Mouse (Mus musculus): Measurements from ENCODE around the gene Olfr282. TPM values are rescaled to one million over a fixed set of nuclear protein-coding genes. Genes with fewer than 3 reads are reported as not detected.
A peak's percentile ranks its signal among the peaks of the same experiment; 100 is the strongest.

Gene Olfr282
- polyA plus RNA-seq, 1 experiment: not detected

DNA sequence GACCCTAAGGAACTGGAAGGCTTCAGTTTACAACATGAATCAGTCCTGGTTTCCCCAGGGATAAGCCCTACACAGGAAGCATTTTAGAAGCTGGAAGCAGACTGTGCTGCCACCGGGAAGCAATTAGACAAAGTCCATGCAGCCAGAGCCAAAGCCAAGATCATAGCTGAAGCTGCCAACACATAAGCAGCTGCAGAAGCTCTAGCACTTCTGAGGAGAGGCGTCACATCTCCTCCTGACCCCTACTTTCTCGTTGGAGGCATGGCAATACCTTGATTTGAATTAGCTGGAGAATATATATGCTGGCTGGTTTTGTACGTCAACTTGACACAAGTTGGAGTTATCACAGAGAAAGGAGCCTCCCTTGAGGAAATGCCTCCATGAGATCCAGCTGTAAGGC is 10.1 kb upstream of the Olfr282 start:
- Histone ChIP-seq H3K27me3 (replicated peaks; ENCODE audit: control insufficient read depth, insufficient read depth, low read length) (no peaks in the 10 kb centered on the region), H3K27ac (ENCODE audit: insufficient read depth, low read depth, low read length) (no peak overlapping the region), H3K36me3 (ENCODE audit: control insufficient read depth, insufficient read depth, low read length) (no peaks in the 10 kb centered on the region), H3K4me1 (ENCODE audit: control insufficient read depth, insufficient read depth, low read length) (no peaks in the 10 kb centered on the region), H3K4me3 (ENCODE audit: insufficient read depth, low read depth, low read length) (no peak overlapping the region)
- TF ChIP-seq POLR2A (IDR thresholded peaks at IDR 0.05; ENCODE audit: low read depth, low read length) (no peak), CTCF (conservative IDR thresholded peaks at IDR 0.05; ENCODE audit: insufficient read depth, insufficient read length, low read depth, low read length) (no peak)
- 65% methylated on average over 4 of the region's 4 CpGs for WGBS
- DNase-seq: no peak

DNA sequence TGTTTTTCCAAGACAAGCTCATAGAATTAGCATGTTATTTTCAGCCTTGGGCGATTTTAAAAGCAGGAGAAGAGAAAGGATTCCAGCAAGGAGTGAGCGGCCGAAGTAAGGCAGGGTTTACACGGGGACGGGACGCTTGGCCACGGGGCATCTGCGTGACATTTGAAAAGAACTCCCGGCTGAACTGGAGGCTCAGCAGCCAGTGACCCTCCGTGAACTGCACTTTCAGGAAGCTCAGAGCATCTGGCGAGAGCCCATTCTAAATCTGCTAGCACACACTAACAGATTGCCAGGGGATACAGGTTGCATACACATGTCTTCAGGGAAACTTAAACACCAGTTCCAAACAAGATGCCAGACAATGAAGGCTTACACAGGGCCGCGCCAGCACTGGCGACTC is 6.7 kb upstream of the Olfr282 start:
- H3K4me1 ChIP-seq (ENCODE audit: control insufficient read depth, insufficient read depth, low read length): no peaks in the 10 kb centered on the region
- H3K27me3 ChIP-seq (replicated peaks; ENCODE audit: control insufficient read depth, insufficient read depth, low read length): no peaks in the 10 kb centered on the region
- H3K36me3 ChIP-seq (ENCODE audit: control insufficient read depth, insufficient read depth, low read length): no peaks in the 10 kb centered on the region
- WGBS: 66% methylated on average over 14 of the region's 14 CpGs
- no peak for DNase-seq
- TF ChIP-seq POLR2A (IDR thresholded peaks at IDR 0.05; ENCODE audit: low read depth, low read length): no peak
- TF ChIP-seq CTCF (conservative IDR thresholded peaks at IDR 0.05; ENCODE audit: insufficient read depth, insufficient read length, low read depth, low read length): no peak
- no peak overlapping the region for H3K4me3 ChIP-seq (ENCODE audit: insufficient read depth, low read depth, low read length)
- H3K27ac ChIP-seq (ENCODE audit: insufficient read depth, low read depth, low read length): no peak overlapping the region

DNA sequence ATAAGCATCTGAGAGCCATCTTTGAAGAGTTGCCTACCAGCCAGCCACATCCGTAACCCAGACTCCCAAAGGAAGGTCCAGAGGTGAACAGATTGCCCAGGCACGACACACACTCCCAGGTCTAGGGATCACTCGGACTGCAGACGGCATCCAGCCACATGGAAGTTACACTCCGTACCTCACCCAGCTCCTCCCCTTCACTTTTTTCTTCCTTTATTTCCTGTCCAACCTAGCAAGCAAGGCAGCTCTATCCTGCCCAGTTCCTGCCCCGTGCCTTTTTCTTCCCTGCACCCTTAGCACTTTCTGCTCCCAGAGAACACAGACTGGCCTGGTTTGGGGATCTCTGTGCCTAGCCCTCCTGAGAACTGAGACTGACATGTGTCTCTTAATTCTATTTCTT is 6.3 kb upstream of the Olfr282 start:
- Histone ChIP-seq H3K36me3 (ENCODE audit: control insufficient read depth, insufficient read depth, low read length) (no peaks in the 10 kb centered on the region), H3K27me3 (replicated peaks; ENCODE audit: control insufficient read depth, insufficient read depth, low read length) (no peaks in the 10 kb centered on the region), H3K27ac (ENCODE audit: insufficient read depth, low read depth, low read length) (no peak overlapping the region), H3K4me1 (ENCODE audit: control insufficient read depth, insufficient read depth, low read length) (no peaks in the 10 kb centered on the region), H3K4me3 (ENCODE audit: insufficient read depth, low read depth, low read length) (no peak overlapping the region)
- WGBS: 23% methylated on average over 6 of the region's 6 CpGs
- TF ChIP-seq POLR2A (IDR thresholded peaks at IDR 0.05; ENCODE audit: low read depth, low read length) (no peak), CTCF (conservative IDR thresholded peaks at IDR 0.05; ENCODE audit: insufficient read depth, insufficient read length, low read depth, low read length) (no peak)
- DNase-seq: no peak

DNA sequence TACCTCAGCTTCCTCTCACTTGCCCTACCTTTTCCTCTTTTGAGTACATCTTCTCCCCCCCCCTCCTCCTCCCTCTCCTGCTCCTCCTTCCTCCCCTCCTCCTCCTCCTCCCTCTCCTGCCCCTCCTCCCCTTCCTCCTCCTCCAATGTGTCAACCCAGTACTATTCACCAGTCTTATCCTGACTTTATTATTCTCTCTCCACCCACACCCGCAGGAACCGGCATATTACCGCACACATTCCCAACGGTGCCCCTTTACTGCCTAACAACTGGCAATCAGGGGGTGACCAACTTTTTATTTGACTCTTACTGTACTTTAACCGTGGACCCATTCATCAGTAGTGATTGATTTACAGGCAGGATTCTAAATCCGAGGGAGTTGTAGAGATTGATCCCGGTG is 5.8 kb upstream of the Olfr282 start:
- DNase-seq: no peak
- Histone ChIP-seq H3K4me3 (ENCODE audit: insufficient read depth, low read depth, low read length) (no peak overlapping the region), H3K27me3 (replicated peaks; ENCODE audit: control insufficient read depth, insufficient read depth, low read length) (no peaks in the 10 kb centered on the region), H3K36me3 (ENCODE audit: control insufficient read depth, insufficient read depth, low read length) (no peaks in the 10 kb centered on the region), H3K27ac (ENCODE audit: insufficient read depth, low read depth, low read length) (no peak overlapping the region), H3K4me1 (ENCODE audit: control insufficient read depth, insufficient read depth, low read length) (no peaks in the 10 kb centered on the region)
- WGBS: 33% methylated on average over 7 of the region's 7 CpGs
- TF ChIP-seq CTCF (conservative IDR thresholded peaks at IDR 0.05; ENCODE audit: insufficient read depth, insufficient read length, low read depth, low read length): no peak
- TF ChIP-seq POLR2A (IDR thresholded peaks at IDR 0.05; ENCODE audit: low read depth, low read length): no peak

DNA sequence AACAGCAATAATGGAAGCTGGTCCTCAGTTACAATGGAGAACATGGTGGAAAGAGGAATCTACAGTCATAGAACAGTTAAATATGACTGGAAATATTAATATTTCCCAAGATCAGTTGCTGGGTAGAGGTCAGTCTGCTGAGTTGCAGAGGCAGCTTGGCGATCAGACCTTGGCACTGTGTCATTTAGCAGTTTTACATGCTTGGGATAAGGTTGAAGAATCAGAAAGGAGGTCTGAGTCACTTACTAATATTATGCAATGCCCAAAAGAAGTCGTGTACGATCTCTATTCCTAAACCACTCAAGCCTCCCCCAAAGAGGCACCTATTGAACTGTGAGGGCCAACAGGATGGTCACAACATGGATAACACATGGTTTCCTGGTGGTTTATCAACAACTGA is 13.5 kb downstream of the Olfr282 start:
- no peak for DNase-seq
- TF ChIP-seq CTCF (conservative IDR thresholded peaks at IDR 0.05; ENCODE audit: insufficient read depth, insufficient read length, low read depth, low read length) (no peak), POLR2A (IDR thresholded peaks at IDR 0.05; ENCODE audit: low read depth, low read length) (no peak)
- 86% methylated on average over 3 of the region's 3 CpGs for WGBS
- no peaks in the 10 kb centered on the region for H3K27me3 ChIP-seq (replicated peaks; ENCODE audit: control insufficient read depth, insufficient read depth, low read length)
- H3K36me3 ChIP-seq (ENCODE audit: control insufficient read depth, insufficient read depth, low read length): no peaks in the 10 kb centered on the region
- H3K4me3 ChIP-seq (ENCODE audit: insufficient read depth, low read depth, low read length): no peak overlapping the region
- H3K27ac ChIP-seq (ENCODE audit: insufficient read depth, low read depth, low read length): no peak overlapping the region
- H3K4me1 ChIP-seq (ENCODE audit: control insufficient read depth, insufficient read depth, low read length): no peaks in the 10 kb centered on the region

DNA sequence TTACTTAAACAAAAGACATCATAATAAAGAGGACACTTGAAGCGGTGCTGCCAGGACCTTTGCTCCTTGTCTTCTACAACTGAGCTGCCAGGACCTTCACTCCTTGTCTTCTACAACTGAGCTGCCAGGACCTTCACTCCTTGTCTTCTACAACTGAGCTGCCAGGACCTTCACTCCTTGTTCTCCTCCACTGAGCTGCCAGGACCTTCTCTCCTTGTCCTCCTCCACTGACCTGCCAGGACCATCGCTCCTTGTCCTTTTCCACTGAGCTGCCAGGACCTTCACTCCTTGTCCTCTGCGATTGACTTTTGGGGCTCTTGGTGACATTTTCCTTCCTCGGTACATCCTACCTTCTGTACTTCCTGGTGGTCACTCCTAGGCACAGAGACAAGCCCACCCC is 17.5 kb downstream of the Olfr282 start:
- Histone ChIP-seq H3K27me3 (replicated peaks; ENCODE audit: control insufficient read depth, insufficient read depth, low read length) (no peaks in the 10 kb centered on the region), H3K36me3 (ENCODE audit: control insufficient read depth, insufficient read depth, low read length) (no peaks in the 10 kb centered on the region), H3K4me3 (ENCODE audit: insufficient read depth, low read depth, low read length) (no peak overlapping the region), H3K4me1 (ENCODE audit: control insufficient read depth, insufficient read depth, low read length) (no peaks in the 10 kb centered on the region), H3K27ac (ENCODE audit: insufficient read depth, low read depth, low read length) (no peak overlapping the region)
- DNase-seq: peak; percentile 71
- TF ChIP-seq CTCF (conservative IDR thresholded peaks at IDR 0.05; ENCODE audit: insufficient read depth, insufficient read length, low read depth, low read length): no peak
- TF ChIP-seq POLR2A (IDR thresholded peaks at IDR 0.05; ENCODE audit: low read depth, low read length): no peak
- 48% methylated on average over 4 of the region's 4 CpGs for WGBS

DNA sequence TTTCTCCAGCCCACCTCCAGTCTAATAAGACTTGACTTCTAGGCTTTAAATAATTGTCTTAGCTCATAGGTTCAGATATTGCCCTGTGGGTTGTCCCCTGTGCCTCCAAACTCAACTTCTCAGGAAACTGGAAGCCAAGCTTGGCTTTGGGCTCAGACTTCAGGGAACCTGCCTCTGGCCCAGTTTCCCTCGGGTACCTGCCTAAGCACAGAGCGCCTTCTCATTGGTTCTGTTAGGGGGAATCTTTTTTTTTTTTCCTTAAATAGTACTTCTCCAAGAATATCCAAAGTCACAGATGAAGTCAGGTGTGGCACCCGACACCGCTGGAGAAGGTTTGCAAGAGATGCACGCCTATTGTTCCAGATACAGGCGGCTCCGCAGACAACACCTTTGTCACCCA is 21.3 kb downstream of the Olfr282 start, which contains the start of gene Olfr281:
TSS of gene Olfr281 (plus strand) at position 301 of the 400 bp plus-strand sequence.
- Histone ChIP-seq H3K4me3 (ENCODE audit: insufficient read depth, low read depth, low read length) (no peak within 1 kb of the TSS), H3K27me3 (replicated peaks; ENCODE audit: control insufficient read depth, insufficient read depth, low read length) (no peaks in the 10 kb centered on the region), H3K36me3 (ENCODE audit: control insufficient read depth, insufficient read depth, low read length) (no peaks in the 10 kb centered on the region), H3K27ac (ENCODE audit: insufficient read depth, low read depth, low read length) (no peak within 1 kb of the TSS), H3K4me1 (ENCODE audit: control insufficient read depth, insufficient read depth, low read length) (no peaks in the 10 kb centered on the region)
- no peak for DNase-seq
- 89% methylated on average over 7 of the region's 7 CpGs for WGBS
- no peak for TF ChIP-seq POLR2A (IDR thresholded peaks at IDR 0.05; ENCODE audit: low read depth, low read length)
- no peak for TF ChIP-seq CTCF (conservative IDR thresholded peaks at IDR 0.05; ENCODE audit: insufficient read depth, insufficient read length, low read depth, low read length)

DNA sequence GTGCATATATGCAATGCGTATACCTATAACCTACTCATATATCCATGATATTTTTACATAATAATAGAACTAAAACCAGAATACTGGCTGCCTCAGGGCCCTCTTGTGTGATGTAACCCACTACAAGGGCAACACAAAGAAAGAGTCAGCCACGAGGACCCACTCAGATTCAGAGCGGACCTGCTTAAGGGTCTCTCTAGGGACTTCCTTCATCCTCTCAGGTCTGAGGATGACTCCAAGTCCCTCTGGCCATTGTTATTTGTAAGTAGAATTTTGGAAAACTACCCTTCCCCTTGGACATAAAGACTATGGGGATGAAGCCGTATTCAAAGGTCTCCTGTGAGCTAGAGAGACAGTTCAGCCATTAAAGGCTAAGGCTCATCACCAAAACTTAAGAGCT is 38.6 kb downstream of the Olfr282 start, which contains the start of gene OR5BS1P:
TSS of gene OR5BS1P (plus strand) at position 301 of the 400 bp plus-strand sequence.
- Histone ChIP-seq H3K27me3 (replicated peaks; ENCODE audit: control insufficient read depth, insufficient read depth, low read length) (no peaks in the 10 kb centered on the region), H3K36me3 (ENCODE audit: control insufficient read depth, insufficient read depth, low read length) (no peaks in the 10 kb centered on the region), H3K4me3 (ENCODE audit: insufficient read depth, low read depth, low read length) (no peak within 1 kb of the TSS), H3K4me1 (ENCODE audit: control insufficient read depth, insufficient read depth, low read length) (no peaks in the 10 kb centered on the region), H3K27ac (ENCODE audit: insufficient read depth, low read depth, low read length) (no peak within 1 kb of the TSS)
- DNase-seq: no peak
- WGBS: 92% methylated on average over 4 of the region's 4 CpGs
- TF ChIP-seq CTCF (conservative IDR thresholded peaks at IDR 0.05; ENCODE audit: insufficient read depth, insufficient read length, low read depth, low read length) (no peak), POLR2A (IDR thresholded peaks at IDR 0.05; ENCODE audit: low read depth, low read length) (no peak)

Measured in kidney, adult 2 months (tissue).